Mouse (Mus musculus) lung, postnatal 36 days (tissue): ENCODE data around the gene Nav2.

Experiments used
- DNase-seq: peaks from one replicate; pipeline ENCODE4 v3.0.0; 2022; ENCODE audit warnings: mixed read lengths

The Nav2 gene

DNA sequence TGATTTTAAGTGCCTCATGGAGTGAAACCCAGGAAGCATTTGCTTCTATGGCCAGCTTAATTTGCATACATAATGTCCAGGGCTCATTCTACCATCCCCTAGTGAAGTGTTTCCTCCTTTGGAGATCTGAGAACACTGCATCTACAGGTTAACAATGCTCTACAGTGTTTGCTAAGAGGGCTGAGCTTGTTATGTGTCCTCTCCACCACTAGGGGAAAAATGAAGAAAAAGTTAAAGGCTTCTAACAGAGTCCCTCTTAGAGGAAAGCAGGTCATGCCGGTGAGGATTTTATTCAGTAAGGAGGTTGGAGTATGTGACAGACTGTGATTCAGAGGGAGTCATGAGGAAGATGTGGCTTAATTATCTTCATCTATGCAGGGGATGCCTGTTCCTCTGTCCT is 103.5 kb downstream of the Nav2 start:
- DNase-seq, result no peak

- DNase-seq, result no peak
Observed at GRCm38 (mm10) chr7:49014480-49014879, 106.0 kb downstream of the Nav2 start.

GRCm38 (mm10) chr7:49015297-49015696 is 106.8 kb downstream of the Nav2 start:
- no peak for DNase-seq

DNA sequence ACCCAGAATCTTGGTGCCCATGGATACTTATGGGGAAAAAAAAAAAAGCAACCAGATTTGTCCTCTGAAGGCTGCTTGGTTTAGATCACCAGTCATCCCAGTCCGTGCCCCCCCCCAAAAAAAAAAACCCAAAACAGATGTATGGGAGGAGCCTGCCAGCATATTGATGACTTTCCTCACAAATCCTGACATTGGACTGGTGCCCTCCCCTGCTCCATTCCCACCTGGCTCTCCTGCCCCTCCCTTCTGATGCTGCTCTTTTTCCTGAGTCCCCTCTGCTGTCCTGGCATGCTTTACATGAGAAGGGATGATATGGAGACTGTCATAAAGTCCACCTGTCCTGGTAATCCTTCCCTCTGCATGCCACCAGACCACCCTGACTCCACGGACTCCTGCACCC is 107.6 kb downstream of the Nav2 start:
- DNase-seq, result no peak

DNA sequence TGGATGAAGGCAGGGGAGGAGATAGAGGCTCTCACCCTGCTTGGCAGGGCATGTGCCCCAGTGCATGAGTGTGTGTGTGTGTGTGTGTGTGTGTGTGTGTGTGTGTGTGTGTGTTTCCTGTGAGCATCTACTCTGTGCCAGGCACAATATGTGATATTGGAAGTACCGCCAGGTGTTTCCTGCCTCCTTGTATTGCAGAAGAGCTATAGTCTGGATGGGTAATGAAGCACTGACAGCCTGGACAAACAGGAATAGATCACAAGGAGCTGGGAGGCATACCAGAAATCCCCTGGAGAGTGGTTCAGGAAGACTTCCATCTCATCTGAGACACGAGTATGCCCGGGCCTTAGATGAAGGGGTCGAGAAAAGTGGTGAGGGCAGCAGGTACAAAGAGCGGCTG is 109.3 kb downstream of the Nav2 start:
- DNase-seq, result no peak

DNA sequence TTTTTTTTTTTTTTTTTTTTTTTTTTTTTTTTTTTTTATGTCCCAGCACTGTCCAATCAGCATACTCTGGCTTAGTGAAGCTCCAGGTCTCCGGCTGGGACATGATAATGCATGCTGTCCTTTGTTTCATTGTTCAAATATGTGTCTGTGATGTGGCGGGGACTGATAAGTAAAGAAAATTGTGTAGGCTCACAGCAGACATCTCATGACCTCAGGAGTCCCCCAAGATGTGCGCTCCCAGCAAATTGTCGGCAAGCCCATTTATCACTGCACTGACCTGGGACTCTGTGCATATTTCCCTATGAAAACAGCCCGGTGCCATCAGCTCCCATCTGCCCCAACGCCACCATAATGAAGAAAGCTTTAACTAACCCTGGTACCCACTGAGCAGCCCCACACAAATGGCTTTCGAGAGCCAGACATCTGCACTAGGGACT is 110.0 kb downstream of the Nav2 start:
- no peak for DNase-seq

DNA sequence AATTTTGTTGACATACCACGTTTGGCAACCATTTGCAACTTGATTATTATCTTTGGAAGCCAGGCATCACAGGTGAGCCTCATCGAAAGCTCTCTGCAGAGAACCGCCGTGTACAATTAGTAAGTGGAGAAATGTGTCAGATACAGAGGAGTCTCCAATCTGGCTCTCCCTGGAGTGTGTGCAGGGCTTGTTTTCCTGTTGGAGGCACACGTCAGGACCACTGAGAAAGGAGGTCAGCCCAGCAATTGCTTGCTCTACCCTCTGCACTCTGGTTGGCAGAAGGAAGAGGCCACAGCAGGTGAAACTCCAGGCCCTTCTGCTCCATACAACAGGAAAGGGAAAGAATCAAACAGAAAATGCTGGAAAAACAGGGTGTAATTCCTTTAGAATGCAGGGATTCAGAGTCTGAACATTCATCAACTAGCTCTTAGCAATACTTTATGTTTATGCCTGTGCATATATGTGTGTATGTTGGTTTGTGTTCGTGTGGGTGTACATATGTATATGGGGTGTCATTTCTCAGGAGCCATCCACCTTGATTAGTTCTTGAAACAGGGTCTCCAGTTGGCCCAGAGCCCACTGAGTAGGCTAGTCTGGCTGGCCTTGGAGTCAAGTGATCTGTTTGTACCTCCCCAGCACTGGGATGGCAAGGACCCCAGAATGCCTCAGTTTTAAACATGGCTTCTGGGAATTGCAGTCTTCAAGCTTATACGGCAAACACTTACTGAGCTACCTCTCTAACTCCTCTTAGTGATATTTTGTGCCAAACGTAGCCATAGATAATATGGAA is 116.7 kb downstream of the Nav2 start:
- DNase-seq, result no peak

- DNase-seq, result peak; percentile 14
Observed at GRCm38 (mm10) chr7:49025991-49026390, 117.5 kb downstream of the Nav2 start.

DNA sequence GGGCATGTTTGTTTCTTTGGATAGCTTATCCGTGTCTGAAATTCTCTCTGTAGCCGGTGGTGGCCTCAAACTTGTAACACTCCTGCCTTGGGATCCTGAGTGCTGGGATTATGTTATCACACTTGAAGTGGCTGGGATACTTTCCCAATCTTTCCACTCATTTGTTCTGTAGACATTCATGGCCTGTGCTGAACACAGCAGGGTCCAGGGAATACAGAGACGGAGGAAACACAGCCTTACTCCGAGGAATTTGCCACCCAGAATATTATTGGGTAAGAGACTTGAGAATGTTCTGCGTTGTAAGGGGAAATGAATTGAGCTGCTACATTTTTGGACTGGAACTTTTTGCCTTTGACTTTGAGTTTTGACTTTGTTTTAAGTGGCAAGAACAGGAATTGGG is 118.0 kb downstream of the Nav2 start:
- peak; percentile 4 for DNase-seq

- DNase-seq, result no peak
Observed at GRCm38 (mm10) chr7:49029282-49030012, 120.9 kb downstream of the Nav2 start.

GRCm38 (mm10) chr7:49032216-49032615 is 123.7 kb downstream of the Nav2 start:
- DNase-seq, result no peak

GRCm38 (mm10) chr7:49034253-49034652 is 125.7 kb downstream of the Nav2 start:
- no peak for DNase-seq

DNA sequence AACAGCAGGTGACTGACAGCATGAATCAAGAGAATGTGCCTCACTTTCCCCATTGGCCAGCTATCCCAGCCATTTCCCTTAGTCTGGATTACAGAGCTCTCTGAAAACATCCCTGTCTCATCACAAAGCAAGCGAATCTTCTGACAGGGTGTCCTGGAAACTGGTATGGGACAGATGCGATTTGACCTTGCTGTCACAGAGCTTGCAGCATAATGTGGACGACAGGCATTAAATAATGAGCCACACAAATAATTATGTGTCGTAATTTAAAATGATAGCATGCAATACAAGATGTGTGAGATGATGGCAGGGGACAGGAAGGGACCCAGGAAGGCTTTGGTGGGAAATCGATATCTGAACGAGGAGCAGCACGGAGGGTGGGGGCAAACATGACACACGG is 131.6 kb downstream of the Nav2 start:
- peak; percentile 20 for DNase-seq

DNA sequence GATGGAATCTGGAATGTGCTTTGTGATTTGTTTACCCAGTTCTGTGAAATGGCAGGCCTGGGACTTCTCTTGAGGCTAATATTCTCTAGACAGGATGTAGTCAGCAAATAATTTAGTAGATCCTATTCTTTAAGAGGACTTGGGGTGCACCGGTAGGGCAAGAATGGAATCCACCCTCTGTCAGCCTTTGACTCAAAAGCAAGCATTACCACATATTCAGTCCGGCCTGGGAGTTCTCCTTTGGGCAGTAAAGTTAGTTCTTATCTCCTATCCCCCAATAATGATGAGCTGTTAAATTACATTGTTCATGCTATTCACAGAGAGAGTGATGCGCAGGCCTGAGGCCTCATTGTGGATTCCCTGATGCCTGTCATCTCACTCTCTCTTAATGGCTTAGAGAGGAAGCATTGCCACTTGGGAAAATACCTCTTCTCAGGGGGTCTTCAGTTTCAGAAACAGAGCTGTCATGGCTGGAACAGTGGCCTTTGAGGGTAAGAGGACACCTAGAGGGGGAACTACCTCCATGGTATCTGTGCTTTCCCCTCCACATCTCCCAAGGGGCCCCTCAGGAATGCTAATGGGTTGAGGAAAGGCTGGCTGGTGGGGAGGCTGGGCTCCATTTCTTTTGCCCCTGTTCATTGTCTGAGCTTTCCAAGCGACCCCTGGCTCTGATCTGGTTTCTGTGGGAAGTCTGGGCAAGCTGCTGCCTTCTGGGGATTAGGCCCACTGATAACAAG is 133.0 kb downstream of the Nav2 start:
- no peak for DNase-seq

DNA sequence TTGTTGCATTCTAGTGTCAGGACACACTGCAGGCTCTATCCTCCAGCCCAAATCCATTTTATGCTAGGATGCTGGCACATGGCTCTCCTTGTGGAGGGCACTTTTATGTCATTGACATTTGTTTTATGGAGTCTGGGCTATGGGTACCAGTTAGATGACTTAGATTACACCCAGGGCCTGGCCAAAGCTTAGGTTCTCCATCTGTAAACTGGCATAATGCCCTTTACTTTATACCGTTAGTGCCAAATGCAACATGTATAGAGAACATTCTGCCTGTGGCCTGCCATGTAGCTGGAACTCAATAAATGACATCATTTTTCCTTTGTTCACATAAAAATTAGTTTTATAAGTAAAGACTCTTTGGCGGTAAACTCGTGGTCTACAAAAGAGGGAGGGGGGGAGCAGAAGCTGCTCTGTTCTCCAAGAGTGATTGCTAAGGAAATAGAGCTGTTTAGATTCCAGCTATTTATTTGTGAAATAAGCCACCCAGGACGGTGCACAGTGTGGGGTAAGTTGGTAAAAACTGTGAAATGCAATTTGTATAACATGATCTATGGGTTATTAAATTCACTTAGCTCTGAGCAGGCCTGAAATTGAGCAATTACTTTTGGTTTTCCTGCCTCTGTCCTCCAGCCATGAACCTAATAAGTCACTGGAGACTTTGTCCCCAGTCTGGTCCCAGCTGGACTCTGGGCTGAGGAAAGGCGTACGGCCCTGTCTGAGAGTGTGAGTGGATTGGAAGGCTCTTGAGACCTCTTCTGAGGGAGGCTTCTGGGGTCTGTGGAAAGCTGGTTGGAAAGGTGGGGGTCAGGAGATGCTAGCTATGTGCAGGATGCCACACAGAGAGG is 137.2 kb downstream of the Nav2 start:
- DNase-seq, result no peak

- DNase-seq, result no peak
Observed at GRCm38 (mm10) chr7:49046347-49046989, 138.0 kb downstream of the Nav2 start.

- DNase-seq, result peak; percentile 64
Observed at GRCm38 (mm10) chr7:49047336-49047735, 138.8 kb downstream of the Nav2 start.

- no peak for DNase-seq
Observed at GRCm38 (mm10) chr7:49052871-49053618, 144.5 kb downstream of the Nav2 start.

GRCm38 (mm10) chr7:49055273-49055672 is 146.8 kb downstream of the Nav2 start:
- no peak for DNase-seq

DNA sequence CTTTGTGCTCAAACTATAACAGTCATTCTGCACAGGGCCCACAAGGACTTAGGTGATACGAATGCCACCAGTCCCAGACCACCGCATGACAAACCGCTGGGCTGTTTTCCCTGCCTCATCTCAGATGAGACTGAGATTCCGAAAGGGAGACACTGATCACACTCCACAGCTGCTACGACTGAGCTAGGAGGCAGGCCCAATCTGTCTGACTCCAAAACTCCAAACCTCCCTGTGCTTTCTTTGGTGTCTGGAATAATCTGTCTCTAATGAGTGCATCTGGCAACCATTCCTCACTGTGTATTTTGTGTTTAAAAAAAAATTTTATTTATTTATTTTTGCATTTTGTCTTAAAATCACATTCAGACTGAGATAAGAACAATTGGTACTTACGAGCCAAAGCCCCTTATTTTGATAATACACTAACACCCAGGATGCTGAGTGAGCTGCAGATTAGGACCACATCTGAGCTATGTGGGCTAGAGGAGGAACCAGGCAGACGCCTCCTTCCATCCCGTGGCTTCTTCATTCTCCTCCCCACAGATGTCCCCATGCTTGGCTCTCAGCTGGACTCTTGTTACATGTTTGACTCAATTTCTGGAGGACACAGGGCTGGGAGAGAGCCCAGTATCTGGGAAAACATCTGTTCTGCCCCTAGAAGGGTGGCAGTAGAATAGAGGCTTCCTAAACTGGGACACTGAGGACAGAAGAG is 149.9 kb downstream of the Nav2 start:
- DNase-seq, result no peak
